In the genomic region with DNA sequence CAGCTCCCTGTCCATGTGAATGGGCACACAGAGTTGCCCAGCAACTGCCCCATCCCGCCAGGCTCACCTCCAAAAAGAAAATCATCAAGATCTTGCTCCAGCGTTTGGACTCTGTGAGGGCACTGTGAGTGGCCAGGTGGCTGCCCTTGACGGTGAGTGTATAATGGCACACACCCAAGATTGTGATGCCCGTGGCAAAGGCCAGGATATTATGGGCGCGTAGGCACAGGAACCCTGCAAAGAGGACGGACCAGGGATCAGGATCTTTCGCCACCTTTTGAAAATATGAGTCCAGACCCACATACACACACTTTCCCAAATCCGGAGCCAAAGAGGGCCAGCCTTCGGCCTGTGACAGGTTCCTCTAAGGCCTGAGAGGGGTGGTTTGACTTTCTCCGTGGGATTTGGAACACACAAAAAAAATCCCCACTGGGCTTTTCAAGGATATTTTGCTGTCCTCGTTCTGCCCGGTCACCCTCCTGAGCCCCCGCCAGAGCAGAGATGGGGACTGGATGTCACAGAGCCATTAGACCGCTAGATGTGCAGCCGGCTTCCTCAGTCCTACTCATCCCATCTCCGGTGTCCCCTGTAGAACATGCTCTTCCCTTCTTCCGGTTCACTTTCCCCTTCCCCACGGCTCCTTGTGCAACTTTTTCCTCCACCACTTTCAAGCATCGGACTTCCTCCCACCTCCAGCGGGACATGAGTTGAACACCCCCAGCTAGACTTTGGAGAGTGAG, we compare ENCODE assay signal across 8 mouse cellular contexts. TPM values are rescaled to one million over a fixed set of nuclear protein-coding genes. Genes with fewer than 3 reads are reported as not detected.
DNase-seq lines count a peak whose midpoint lies in the region; ATAC-seq and TF ChIP-seq lines count a peak whose summit lies in the region.

No protein-coding gene starts in this region.

- 0 out of 2 replicates have a peak, but pooled peaks cover 3% of the 10 kb centered on the region for H3K27me3 ChIP-seq in heart, adult 2 months (ENCODE audit: control insufficient read depth, insufficient read depth, low read length)
- H3K27me3 ChIP-seq in liver, embryonic 11.5 days (replicated peaks; ENCODE audit: control insufficient read depth, insufficient read depth, low read length): peaks cover 20% of the 10 kb centered on the region

- H3K4me1 ChIP-seq in heart, adult 2 months (ENCODE audit: control insufficient read depth, insufficient read depth, low read length): no peaks in the 10 kb centered on the region
- peaks cover 4% of the 10 kb centered on the region; the same call in 1 of the 2 replicates for H3K4me1 ChIP-seq in liver, embryonic 11.5 days (replicated peaks; ENCODE audit: control insufficient read depth, insufficient read depth, low read length)

- WGBS in heart, adult 2 months: 46% methylated on average over 21 of the region's 21 CpGs
- WGBS in liver, embryonic 11.5 days: 55% methylated on average over 21 of the region's 21 CpGs

- ATAC-seq in granulocyte monocyte progenitor cell, adult 5-6 weeks (replicated peaks; ENCODE audit: poor library complexity, severe bottlenecking): peak; percentile 21
- ATAC-seq in liver, embryonic 11.5 days (replicated peaks; ENCODE audit: low FRiP score): no peak

- H3K4me3 ChIP-seq in heart, adult 2 months: peak overlapping the region; percentile 59; the same call in 1 of the 2 replicates
- peak overlapping the region; percentile 50 for H3K4me3 ChIP-seq in liver, embryonic 11.5 days (ENCODE audit: low read depth, low read length)

- no peaks in the 10 kb centered on the region for H3K79me2 ChIP-seq in heart, adult 2 months (replicated peaks; ENCODE audit: control insufficient read depth, insufficient read depth, low read length)

- intact Hi-C loops in heart, adult 2 months (cut with DNase I): no loop called here

- DNase-seq in heart, adult 2 months: no peak
- no peak for DNase-seq in heart, adult 9 months (ENCODE audit: low spot score in 2 of 2)
- peak; percentile 81 for DNase-seq in brain, adult 2 months (ENCODE audit: low read depth, low spot score)
- no peak for DNase-seq in liver, embryonic 11.5 days (ENCODE audit: low spot score)
- DNase-seq in telencephalon, adult 2 months (ENCODE audit: low read depth, low spot score): peak; percentile 16
- no peak for DNase-seq in left cerebral cortex, adult 18-20 months (ENCODE audit: low spot score in 2 of 2)
- DNase-seq in gastrocnemius, adult 18-20 months (ENCODE audit: low spot score): no peak

- no peaks in the 10 kb centered on the region for H3K9me3 ChIP-seq in liver, embryonic 11.5 days (ENCODE audit: control insufficient read depth, low read length)

- TF ChIP-seq CTCF in heart, adult 2 months (IDR thresholded peaks at IDR 0.05): no peak

- no peak for TF ChIP-seq EP300 in heart, adult 2 months (IDR thresholded peaks at IDR 0.05; ENCODE audit: insufficient read depth, low read depth, low read length)

- H3K9ac ChIP-seq in heart, adult 2 months (ENCODE audit: low read depth, low read length): peak overlapping the region; percentile 10
- peak overlapping the region; percentile 38; the same call in 1 of the 2 replicates for H3K9ac ChIP-seq in liver, embryonic 11.5 days (ENCODE audit: low read depth, low read length)

- no peak for TF ChIP-seq POLR2A in heart, adult 2 months (IDR thresholded peaks at IDR 0.05; ENCODE audit: insufficient read depth, low read depth, low read length)

- no peaks in the 10 kb centered on the region for H3K36me3 ChIP-seq in heart, adult 2 months (ENCODE audit: control insufficient read depth, insufficient read depth, low read length)
- H3K36me3 ChIP-seq in liver, embryonic 11.5 days (ENCODE audit: control insufficient read depth, insufficient read depth, low read length): no peaks in the 10 kb centered on the region

- H3K4me2 ChIP-seq in liver, embryonic 11.5 days: peak overlapping the region; percentile 66

- no peak overlapping the region for H3K27ac ChIP-seq in heart, adult 2 months
- H3K27ac ChIP-seq in liver, embryonic 11.5 days (ENCODE audit: low read depth, low read length): peak overlapping the region; percentile 57

RNA-seq across cellular contexts. Expression of a gene that starts 0.8 kb away (rescaled TPM):
- total RNA-seq in heart, adult 2 months (2021): 1 to 10 TPM; 1.6 to 1.8 TPM
- 1.9 and 2.0 TPM in 2 replicates for polyA plus RNA-seq in heart, adult 2 months (2012; rRNA removed)
- 1.2 and 1.3 TPM in 2 replicates for total RNA-seq in granulocyte monocyte progenitor cell, adult 5-6 weeks (2014; fragmentation: Nextera tagmentation)
- total RNA-seq in granulocyte monocyte progenitor cell, adult 5-6 weeks (2017): 1.4 and 2.9 TPM in 2 replicates
- 3.2 and 3.4 TPM in 2 replicates for polyA plus RNA-seq in liver, embryonic 11.5 days (2014; fragmentation: Nextera tagmentation; extraction: Ambion mirVana)
- 10 to 100 TPM; 14.6 to 15.5 TPM for total RNA-seq in left cerebral cortex, adult 18-20 months (2021)
- 1 to 10 TPM; 4.7 to 6.0 TPM for total RNA-seq in gastrocnemius, adult 18-20 months (2021)

RNA-seq across cellular contexts. Expression of a gene that starts 10.3 kb away (rescaled TPM):
- total RNA-seq in heart, adult 2 months (2021): not detected
- not detected in 2 replicates for polyA plus RNA-seq in heart, adult 2 months (2012; rRNA removed)
- not detected in 2 replicates for total RNA-seq in granulocyte monocyte progenitor cell, adult 5-6 weeks (2014; fragmentation: Nextera tagmentation)
- total RNA-seq in granulocyte monocyte progenitor cell, adult 5-6 weeks (2017): not detected in 2 replicates
- polyA plus RNA-seq in liver, embryonic 11.5 days (2014; fragmentation: Nextera tagmentation; extraction: Ambion mirVana): not detected in 2 replicates
- 1 to 10 TPM in 1 of 2 experiments, under 1 TPM in 1; 0.74 to 2.1 TPM for total RNA-seq in left cerebral cortex, adult 18-20 months (2021)
- total RNA-seq in gastrocnemius, adult 18-20 months (2021): not detected

RNA-seq across cellular contexts. Expression of a gene that starts 19.8 kb away (rescaled TPM):
- total RNA-seq in heart, adult 2 months (2021): 1 to 10 TPM; 7.1 to 8.8 TPM
- polyA plus RNA-seq in heart, adult 2 months (2012; rRNA removed): 8.4 and 8.7 TPM in 2 replicates
- 23.9 and 26.4 TPM in 2 replicates for total RNA-seq in granulocyte monocyte progenitor cell, adult 5-6 weeks (2014; fragmentation: Nextera tagmentation)
- 9.7 and 14.2 TPM in 2 replicates for total RNA-seq in granulocyte monocyte progenitor cell, adult 5-6 weeks (2017)
- 25.0 and 25.7 TPM in 2 replicates for polyA plus RNA-seq in liver, embryonic 11.5 days (2014; fragmentation: Nextera tagmentation; extraction: Ambion mirVana)
- 10 to 100 TPM; 13.1 to 18.1 TPM for total RNA-seq in left cerebral cortex, adult 18-20 months (2021)
- 1 to 10 TPM; 3.2 TPM for total RNA-seq in gastrocnemius, adult 18-20 months (2021)

RNA-seq across cellular contexts. Expression of a gene that starts 25.2 kb away (rescaled TPM):
- total RNA-seq in heart, adult 2 months (2021): under 1 TPM in 1 of 2 experiments, not detected in 1; 0.07 TPM
- 0.10 and 0.18 TPM in 2 replicates for polyA plus RNA-seq in heart, adult 2 months (2012; rRNA removed)
- not detected in 2 replicates for total RNA-seq in granulocyte monocyte progenitor cell, adult 5-6 weeks (2014; fragmentation: Nextera tagmentation)
- not detected in 2 replicates for total RNA-seq in granulocyte monocyte progenitor cell, adult 5-6 weeks (2017)
- polyA plus RNA-seq in liver, embryonic 11.5 days (2014; fragmentation: Nextera tagmentation; extraction: Ambion mirVana): 0.52 and 0.64 TPM in 2 replicates
- under 1 TPM; 0.26 to 0.52 TPM for total RNA-seq in left cerebral cortex, adult 18-20 months (2021)
- total RNA-seq in gastrocnemius, adult 18-20 months (2021): under 1 TPM; 0.16 to 0.19 TPM

RNA-seq across cellular contexts. Expression of a gene that starts 29.6 kb away (rescaled TPM):
- total RNA-seq in heart, adult 2 months (2021): under 1 TPM; 0.25 to 0.26 TPM
- 1.6 and 2.0 TPM in 2 replicates for polyA plus RNA-seq in heart, adult 2 months (2012; rRNA removed)
- total RNA-seq in granulocyte monocyte progenitor cell, adult 5-6 weeks (2014; fragmentation: Nextera tagmentation): not detected in 2 replicates
- not detected in 2 replicates for total RNA-seq in granulocyte monocyte progenitor cell, adult 5-6 weeks (2017)
- 0.75 and 0.89 TPM in 2 replicates for polyA plus RNA-seq in liver, embryonic 11.5 days (2014; fragmentation: Nextera tagmentation; extraction: Ambion mirVana)
- total RNA-seq in left cerebral cortex, adult 18-20 months (2021): 10 to 100 TPM; 33.8 to 35.7 TPM
- under 1 TPM; 0.05 to 0.14 TPM for total RNA-seq in gastrocnemius, adult 18-20 months (2021)

Comparison
In these comparisons a context has a peak if more than half of its experiments do, and no peak if none do; other contexts are left out.
1. DNase-seq: peak in brain, adult 2 months (single experiment) and telencephalon, adult 2 months (single experiment); none in heart, adult 2 months (0 of 2), heart, adult 9 months (0 of 2), liver, embryonic 11.5 days (single experiment), left cerebral cortex, adult 18-20 months (0 of 2) and gastrocnemius, adult 18-20 months (single experiment).